Mouse (Mus musculus) forebrain, embryonic 14.5 days (tissue): ENCODE data around the gene Srebf2. TPM values are rescaled to one million over a fixed set of nuclear protein-coding genes. Genes with fewer than 3 reads are reported as not detected.
A peak's percentile ranks its signal among the peaks of the same experiment; 100 is the strongest.

Source experiments
- ATAC-seq: fragments of 200-750 bp; cut with Nextera tagmentation; 2 replicates; pipeline ENCODE4 v1.8.0; 2017; ENCODE audit warnings: mild to moderate bottlenecking, moderate library complexity
- DNase-seq: peaks from one replicate; pipeline ENCODE4 v3.0.0-alpha.2; 2015; ENCODE audit warnings: low spot score
- H3K27ac ChIP-seq: fragments of 300-500 bp; sonication (generic); 2 replicates; pipeline ENCODE4 v1.5.1; 2014; ENCODE audit warnings: low read depth, mild to moderate bottlenecking, control low read depth, low read length, moderate library complexity
- H3K27me3 ChIP-seq: fragments of 300-500 bp; sonication (generic); replicated peaks from 2 replicates; pipeline ENCODE4 v1.6.1; 2014; ENCODE audit warnings: low read length, control low read depth, mixed read lengths; ENCODE audit not compliant: control insufficient read depth, insufficient read depth
- H3K36me3 ChIP-seq: fragments of 300-500 bp; sonication (generic); 2 replicates; pipeline ENCODE4 v1.6.1; 2014; ENCODE audit warnings: low read length, control low read depth; ENCODE audit not compliant: control insufficient read depth, insufficient read depth
- H3K4me1 ChIP-seq: fragments of 300-500 bp; sonication (generic); 2 replicates; pipeline ENCODE4 v1.6.1; 2014; ENCODE audit warnings: antibody characterized with exemption, low read length, control low read depth; ENCODE audit not compliant: control insufficient read depth, insufficient read depth
- H3K4me2 ChIP-seq: fragments of 300-500 bp; sonication (generic); 2 replicates; pipeline ENCODE4 v1.6.1; 2014; ENCODE audit warnings: mild to moderate bottlenecking, control low read depth, low read length
- H3K4me3 ChIP-seq: fragments of 300-500 bp; sonication (generic); 2 replicates; pipeline ENCODE4 v1.5.1; 2014; ENCODE audit warnings: low read depth, low read length, control low read depth
- H3K9ac ChIP-seq: fragments of 300-500 bp; sonication (generic); 2 replicates; pipeline ENCODE4 v1.6.1; 2014; ENCODE audit warnings: mild to moderate bottlenecking, low read length, control low read depth, moderate library complexity
- H3K9me3 ChIP-seq: fragments of 300-500 bp; sonication (generic); replicated peaks from 2 replicates; pipeline ENCODE4 v1.6.1; 2016; ENCODE audit warnings: low read length, control low read depth, mixed read lengths; ENCODE audit not compliant: control insufficient read depth
- WGBS: fragments of 180-500 bp; shearing (Covaris S2); extraction: QIAGEN DNeasy Blood & Tissue Kit; methylation state at CpG from one replicate; pipeline ENCODE4 v1.1.7; 2014; 5-methylcytosine and 5-hydroxymethylcytosine counted together
- polyA plus RNA-seq: library from polyadenylated mRNA; unstranded; fragments of >200 nt; fragmentation: Nextera tagmentation; extraction: Ambion mirVana; gene quantifications from 2 replicates; pipeline ENCODE4 v1.2.1, GENCODE M21; 2014

Gene Srebf2
- polyA plus RNA-seq, 1 experiment from 2014 or later = 99.6 TPM

DNA sequence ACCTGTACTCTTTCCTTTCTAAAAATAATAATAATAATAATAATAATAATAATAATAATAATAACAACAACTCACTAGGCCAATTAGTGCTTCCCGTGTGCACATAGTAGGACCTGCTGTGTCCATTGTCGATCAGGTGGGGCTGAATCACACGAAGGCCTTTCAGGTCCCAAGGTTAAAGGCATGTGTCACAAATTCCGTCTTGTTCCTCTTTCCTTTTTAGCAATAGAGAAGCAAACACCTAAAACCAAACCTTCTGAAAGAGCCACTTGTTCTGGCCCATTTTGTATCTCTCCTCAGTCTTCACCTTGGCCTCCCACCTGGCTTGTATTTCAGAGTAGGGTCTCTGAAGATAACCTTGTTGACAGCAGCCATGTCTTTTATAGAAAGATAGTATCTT, 4.2 kb downstream of the Srebf2 start:
- ATAC-seq (no peak), DNase-seq (no peak)
- Histone ChIP-seq H3K9ac (no peak overlapping the region), H3K27me3 (no peaks in the 10 kb centered on the region), H3K9me3 (no peaks in the 10 kb centered on the region), H3K4me2 (no peak overlapping the region), H3K4me3 (no peak overlapping the region), H3K36me3 (peaks cover 8% of the 10 kb centered on the region; the same call in 1 of the 2 replicates), H3K27ac (no peak overlapping the region), H3K4me1 (peaks cover 28% of the 10 kb centered on the region)
- 90% methylated on average over 4 of the region's 4 CpGs for WGBS

DNA sequence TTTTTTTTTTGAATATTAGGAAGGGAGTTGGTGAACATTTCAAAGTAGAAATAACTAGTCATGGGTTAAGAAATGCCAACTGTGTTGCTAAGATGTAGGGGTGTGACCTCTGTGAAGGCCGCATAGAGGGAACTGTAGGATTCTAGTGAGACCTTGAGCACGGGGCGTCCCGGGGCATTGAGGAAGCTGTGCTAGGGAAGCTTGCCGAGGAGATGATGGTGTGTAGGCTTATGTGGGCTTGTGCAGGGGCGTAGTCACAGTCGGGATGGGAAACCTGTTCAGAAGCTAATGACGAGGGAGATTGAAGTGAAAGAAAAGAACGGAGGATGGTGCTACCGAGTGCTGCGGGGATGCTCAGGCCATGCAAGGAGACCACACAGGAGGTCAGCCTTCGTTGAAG, 5.0 kb downstream of the Srebf2 start:
- Histone ChIP-seq H3K9me3 (no peaks in the 10 kb centered on the region), H3K4me3 (no peak overlapping the region), H3K36me3 (peaks cover 8% of the 10 kb centered on the region; the same call in 1 of the 2 replicates), H3K4me2 (no peak overlapping the region), H3K27me3 (no peaks in the 10 kb centered on the region), H3K4me1 (peaks cover 25% of the 10 kb centered on the region), H3K27ac (no peak overlapping the region), H3K9ac (no peak overlapping the region)
- no peak for DNase-seq
- WGBS = 82% methylated on average over 12 of the region's 12 CpGs
- no peak for ATAC-seq

DNA sequence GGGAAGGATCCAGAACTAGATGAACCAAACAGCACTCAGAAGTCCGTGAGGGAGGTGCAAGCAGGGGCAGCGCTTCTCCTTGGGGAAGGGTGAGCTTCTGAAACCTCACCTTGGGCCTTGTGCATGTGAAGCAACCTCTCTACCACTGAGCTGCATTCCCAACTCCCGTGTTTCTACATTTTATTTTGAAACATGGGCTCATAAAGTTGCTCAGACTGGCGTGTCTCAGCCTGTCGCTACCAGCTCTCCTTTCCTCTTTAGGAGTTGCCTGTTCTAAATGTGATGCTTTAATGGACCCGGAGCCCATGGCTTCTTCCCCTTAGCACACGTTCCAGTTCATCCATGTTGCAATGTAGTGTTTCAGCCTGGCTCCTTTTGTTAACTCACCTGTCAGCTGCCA, 5.5 kb downstream of the Srebf2 start:
- no peaks in the 10 kb centered on the region for H3K27me3 ChIP-seq
- peaks cover 10% of the 10 kb centered on the region; the same call in 1 of the 2 replicates for H3K36me3 ChIP-seq
- H3K4me1 ChIP-seq = peaks cover 25% of the 10 kb centered on the region
- H3K4me3 ChIP-seq = no peak overlapping the region
- H3K27ac ChIP-seq = no peak overlapping the region
- no peak for ATAC-seq
- H3K9me3 ChIP-seq = no peaks in the 10 kb centered on the region
- no peak overlapping the region for H3K9ac ChIP-seq
- H3K4me2 ChIP-seq = no peak overlapping the region
- 85% methylated on average over 7 of the region's 7 CpGs for WGBS
- DNase-seq = no peak

DNA sequence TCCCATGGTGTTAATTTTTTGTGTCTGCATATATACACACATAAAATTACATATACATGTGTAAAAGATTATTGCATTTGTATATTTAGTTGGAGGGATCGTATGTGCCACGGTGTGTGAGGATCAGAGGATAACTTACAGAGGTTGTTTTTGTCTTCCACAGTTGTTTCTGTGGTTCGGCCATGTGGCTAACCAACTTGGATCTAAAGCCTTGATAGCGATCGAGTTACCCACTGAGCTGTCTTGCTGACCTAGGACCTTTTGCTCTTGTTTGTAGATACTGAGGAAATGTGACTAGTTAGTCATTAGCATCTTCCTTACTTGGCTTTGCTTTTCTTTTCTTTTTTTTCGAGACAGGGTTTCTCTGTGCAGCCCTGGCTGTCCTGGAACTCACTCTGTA, 9.3 kb downstream of the Srebf2 start:
- Histone ChIP-seq H3K27me3 (no peaks in the 10 kb centered on the region), H3K36me3 (0 out of 2 replicates have a peak, but pooled peaks cover 4% of the 10 kb centered on the region), H3K27ac (no peak overlapping the region), H3K9ac (no peak overlapping the region), H3K9me3 (no peaks in the 10 kb centered on the region), H3K4me1 (peaks cover 14% of the 10 kb centered on the region), H3K4me3 (no peak overlapping the region), H3K4me2 (no peak overlapping the region)
- no peak for DNase-seq
- WGBS = 95% methylated on average over 6 of the region's 6 CpGs
- ATAC-seq = no peak

DNA sequence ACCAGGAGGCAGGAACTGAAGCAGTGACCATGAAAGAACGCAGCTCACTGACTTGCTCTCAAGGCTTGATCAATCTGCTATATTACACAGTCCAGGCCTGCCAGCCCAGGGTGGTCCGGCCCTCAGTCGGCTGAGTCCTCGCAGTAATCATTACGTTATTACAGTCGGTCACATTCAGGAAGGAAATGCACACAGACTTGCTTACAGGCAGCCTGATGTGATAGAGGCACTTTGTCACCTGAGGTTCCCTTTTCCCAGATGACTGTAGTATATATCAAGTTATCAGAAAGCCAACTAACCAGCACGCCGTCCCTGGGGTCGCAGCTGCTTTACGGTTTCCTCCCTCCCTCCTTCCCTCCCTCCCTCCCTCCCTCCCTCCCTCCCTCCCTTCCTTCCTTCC, 9.9 kb downstream of the Srebf2 start:
- no peak overlapping the region for H3K4me2 ChIP-seq
- no peak for ATAC-seq
- 0 out of 2 replicates have a peak, but pooled peaks cover 3% of the 10 kb centered on the region for H3K36me3 ChIP-seq
- no peak overlapping the region for H3K9ac ChIP-seq
- H3K9me3 ChIP-seq = no peaks in the 10 kb centered on the region
- no peaks in the 10 kb centered on the region for H3K27me3 ChIP-seq
- H3K4me3 ChIP-seq = no peak overlapping the region
- no peak for DNase-seq
- peaks cover 13% of the 10 kb centered on the region for H3K4me1 ChIP-seq
- H3K27ac ChIP-seq = no peak overlapping the region
- WGBS = 87% methylated on average over 10 of the region's 10 CpGs

DNA sequence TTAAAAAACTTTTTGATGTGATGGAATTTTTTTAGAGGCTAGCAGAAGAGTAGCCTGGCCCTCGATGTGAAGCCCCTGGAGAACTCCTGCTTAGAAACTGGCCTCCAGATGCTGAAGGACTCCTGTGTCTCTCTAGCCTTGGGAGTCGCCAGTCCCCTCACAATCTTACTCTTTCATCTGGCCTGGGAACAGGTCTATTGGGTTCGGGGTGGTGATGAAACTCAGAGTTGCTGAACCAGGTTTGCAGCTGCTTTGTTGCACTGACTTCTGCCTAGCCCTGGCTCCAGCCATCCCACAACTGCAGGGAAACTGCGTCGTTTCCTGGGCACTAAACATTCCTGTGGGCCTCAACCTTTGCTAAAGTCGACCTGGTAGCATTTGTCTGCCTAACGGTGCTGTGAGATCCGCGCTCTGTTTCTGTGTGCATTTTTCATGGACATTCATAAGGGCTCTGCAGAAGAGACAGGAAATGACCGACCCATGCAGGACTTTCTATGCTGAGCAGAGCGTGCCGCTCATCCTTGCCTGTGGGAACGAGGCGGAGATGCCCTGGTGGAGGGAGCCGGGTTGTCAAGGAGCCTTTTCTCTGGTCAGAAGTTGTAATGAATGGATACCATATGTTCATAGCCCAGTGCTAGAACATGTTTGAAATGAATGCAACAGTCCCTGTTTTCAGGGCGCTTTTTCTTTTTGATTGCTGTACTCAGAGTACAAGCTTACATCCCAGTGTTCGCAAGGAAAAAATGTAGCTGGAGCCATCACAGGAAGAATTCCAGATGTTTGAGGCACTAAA, 11.5 kb downstream of the Srebf2 start:
- Histone ChIP-seq H3K4me3 (no peak overlapping the region), H3K9ac (no peak overlapping the region), H3K27ac (0 out of 2 replicates have a peak overlapping the region, but pooled peaks have one; percentile 11), H3K4me1 (peaks cover 7% of the 10 kb centered on the region; the same call in 1 of the 2 replicates), H3K27me3 (no peaks in the 10 kb centered on the region), H3K36me3 (0 out of 2 replicates have a peak, but pooled peaks cover 3% of the 10 kb centered on the region), H3K9me3 (no peaks in the 10 kb centered on the region), H3K4me2 (no peak overlapping the region)
- ATAC-seq (no peak), DNase-seq (no peak)
- 78% methylated on average over 17 of the region's 17 CpGs for WGBS

DNA sequence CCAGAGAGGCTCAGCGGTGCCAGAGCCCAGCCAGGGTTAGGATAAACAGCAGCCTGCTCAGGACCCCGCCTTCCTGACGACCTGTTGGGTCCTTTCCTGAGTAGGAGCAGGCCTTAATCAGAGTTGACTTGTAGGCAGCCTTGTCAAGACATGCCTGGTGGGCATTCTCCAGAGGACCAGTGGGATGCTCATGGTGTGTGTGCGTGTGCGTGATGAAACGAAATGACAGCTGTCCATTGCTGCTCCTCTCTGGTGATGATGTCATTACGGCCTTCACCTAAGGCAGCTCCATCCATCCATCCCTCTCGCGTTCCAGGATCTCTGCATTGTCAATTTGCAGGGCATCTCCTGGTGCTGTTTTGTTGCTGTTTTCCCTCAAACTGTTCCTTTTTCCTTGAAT, 12.5 kb downstream of the Srebf2 start:
- WGBS = 87% methylated on average over 9 of the region's 9 CpGs
- H3K36me3 ChIP-seq = 0 out of 2 replicates have a peak, but pooled peaks cover 3% of the 10 kb centered on the region
- peaks cover 4% of the 10 kb centered on the region; the same call in 1 of the 2 replicates for H3K4me1 ChIP-seq
- H3K27ac ChIP-seq = no peak overlapping the region
- DNase-seq = no peak
- no peak overlapping the region for H3K9ac ChIP-seq
- ATAC-seq = no peak
- no peaks in the 10 kb centered on the region for H3K9me3 ChIP-seq
- no peaks in the 10 kb centered on the region for H3K27me3 ChIP-seq
- no peak overlapping the region for H3K4me2 ChIP-seq
- H3K4me3 ChIP-seq = no peak overlapping the region

DNA sequence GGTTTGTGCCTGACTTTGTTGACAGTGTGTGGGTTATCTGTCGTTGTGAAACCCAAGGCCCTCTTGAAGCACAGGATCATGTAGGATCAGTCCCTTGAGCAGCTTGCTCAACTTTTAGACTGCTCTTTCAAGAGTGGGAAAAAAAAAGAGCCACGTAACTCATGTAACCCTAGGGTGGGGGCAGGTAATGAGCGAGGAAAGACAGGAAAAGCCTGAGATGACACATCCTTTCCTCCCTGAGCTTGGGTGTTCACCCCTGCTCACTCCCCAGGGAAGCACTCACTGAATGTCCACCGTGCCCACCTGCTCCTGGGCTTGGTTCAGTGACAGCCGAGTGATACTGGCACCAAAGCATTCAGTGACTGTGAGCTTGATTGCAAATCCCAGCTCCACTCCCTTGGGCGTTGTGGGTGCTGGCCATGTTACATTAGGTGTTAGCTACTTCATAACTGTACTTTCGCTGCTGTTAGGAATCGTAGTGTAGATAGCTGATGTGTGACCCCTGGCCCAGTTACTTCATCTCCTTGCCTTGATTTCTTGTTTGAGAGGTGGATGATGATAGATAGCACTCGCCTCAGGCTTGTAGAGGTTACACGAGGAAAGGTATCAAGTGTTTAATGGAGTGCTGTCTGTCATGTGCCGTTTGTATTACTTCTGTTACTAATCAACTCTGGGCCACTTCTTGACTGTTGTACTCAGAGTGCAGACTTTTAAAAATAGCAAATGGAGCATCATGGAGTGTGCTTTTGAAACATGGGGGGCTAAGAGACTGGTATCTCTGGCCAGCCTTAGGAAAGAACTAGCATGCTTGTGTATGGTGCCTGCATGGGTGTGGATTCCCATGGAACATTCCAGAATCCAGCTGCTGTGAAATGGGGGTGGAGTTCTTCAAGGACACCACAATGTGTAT, 14.0 kb downstream of the Srebf2 start:
- WGBS = 89% methylated on average over 11 of the region's 11 CpGs
- no peak overlapping the region for H3K4me3 ChIP-seq
- DNase-seq = no peak
- no peak for ATAC-seq
- H3K4me2 ChIP-seq = no peak overlapping the region
- H3K36me3 ChIP-seq = 0 out of 2 replicates have a peak, but pooled peaks cover 3% of the 10 kb centered on the region
- H3K27ac ChIP-seq = no peak overlapping the region
- no peaks in the 10 kb centered on the region for H3K9me3 ChIP-seq
- H3K4me1 ChIP-seq = peaks cover 4% of the 10 kb centered on the region; the same call in 1 of the 2 replicates
- no peak overlapping the region for H3K9ac ChIP-seq
- no peaks in the 10 kb centered on the region for H3K27me3 ChIP-seq
